Mouse (Mus musculus) hindbrain, embryonic 10.5 days (tissue): ENCODE data around the gene Vmn2r44. TPM values are rescaled to one million over a fixed set of nuclear protein-coding genes. Genes with fewer than 3 reads are reported as not detected.
"Not testable (repeated sequence)": the region's sequence is repeated elsewhere in the genome, so short reads cannot be mapped to it uniquely, and the experiment has no call there.

Experiments used
- DNase-seq: peaks from one replicate; pipeline ENCODE4 v3.0.0-alpha.2; 2017; ENCODE audit warnings: low spot score
- H3K27ac ChIP-seq: fragments of 300-500 bp; sonication (generic); 2 replicates; pipeline ENCODE4 v1.5.1; 2016; ENCODE audit warnings: mild to moderate bottlenecking, moderate library complexity
- H3K27me3 ChIP-seq: fragments of 300-500 bp; sonication (generic); 2 replicates; pipeline ENCODE4 v1.6.1; 2016; ENCODE audit warnings: mild to moderate bottlenecking; ENCODE audit not compliant: poor library complexity, insufficient read depth, severe bottlenecking
- H3K36me3 ChIP-seq: fragments of 300-500 bp; sonication (generic); 2 replicates; pipeline ENCODE4 v1.6.1; 2016; ENCODE audit warnings: mild to moderate bottlenecking, moderate library complexity
- H3K4me1 ChIP-seq: fragments of 300-500 bp; sonication (generic); replicated peaks from 2 replicates; pipeline ENCODE4 v1.6.1; 2016; ENCODE audit warnings: mild to moderate bottlenecking
- H3K4me3 ChIP-seq: fragments of 300-500 bp; sonication (generic); 2 replicates; pipeline ENCODE4 v1.5.1; 2016; ENCODE audit warnings: mild to moderate bottlenecking, moderate library complexity
- H3K9me3 ChIP-seq: fragments of 300-500 bp; sonication (generic); 2 replicates; pipeline ENCODE4 v1.6.1; 2016; ENCODE audit warnings: mild to moderate bottlenecking, moderate library complexity
- WGBS: fragments of 180-500 bp; shearing (Covaris S2); methylation state at CpG from one replicate; pipeline ENCODE4 v1.1.7; 2016; 5-methylcytosine and 5-hydroxymethylcytosine counted together
- polyA plus RNA-seq: library from polyadenylated mRNA; unstranded; fragments of >200 nt; fragmentation: Nextera tagmentation; extraction: Ambion mirVana; gene quantifications from 2 replicates; pipeline ENCODE4 v1.2.1, GENCODE M21; 2016

The Vmn2r44 gene
- not detected in 2 replicates for polyA plus RNA-seq

DNA sequence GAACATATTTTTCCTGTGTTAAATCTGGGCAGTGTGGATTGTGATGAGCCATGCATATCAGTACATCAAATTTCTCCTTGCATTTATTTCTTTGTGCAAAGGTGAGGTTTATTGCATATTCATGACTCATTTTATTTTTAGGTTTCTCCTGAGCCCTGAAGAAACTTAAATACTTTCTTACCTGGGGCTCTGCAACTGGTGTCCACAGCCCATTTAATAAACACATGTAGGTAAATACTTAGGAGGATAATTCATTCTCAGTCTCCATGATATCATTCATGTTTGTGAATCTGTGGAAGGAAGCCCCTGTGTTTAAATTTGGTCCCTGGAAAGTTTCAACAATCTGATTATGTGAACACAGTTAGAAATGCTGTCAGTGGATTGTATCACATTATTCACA is at the start of gene Vmn2r44:
Gene Vmn2r44, minus strand, starts transcription at position 101 of the 400 bp plus-strand sequence.
- H3K9me3 ChIP-seq, H3K27me3 ChIP-seq, H3K4me3 ChIP-seq, H3K27ac ChIP-seq, H3K4me1 ChIP-seq, DNase-seq, H3K36me3 ChIP-seq: not testable (repeated sequence)

DNA sequence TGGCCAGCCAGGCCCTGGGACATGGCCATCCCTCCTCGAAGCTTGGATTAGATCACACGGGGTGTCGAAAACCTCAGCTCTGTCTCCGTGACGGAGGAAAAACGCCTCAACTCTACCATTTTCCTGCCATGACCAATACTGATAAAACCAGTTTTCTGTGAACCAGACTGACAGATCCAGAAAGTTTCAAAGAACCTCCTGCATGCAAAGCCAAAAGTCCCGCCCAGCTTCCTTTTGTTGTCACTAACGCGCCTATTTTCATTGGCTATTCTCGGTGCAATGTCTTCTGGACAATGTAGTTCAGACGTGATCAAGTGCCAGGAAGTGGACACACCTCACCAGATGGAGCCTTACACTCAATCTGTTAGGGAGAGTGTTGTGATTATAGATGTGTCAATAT is 25.3 kb downstream of the Vmn2r44 start:
- not testable (repeated sequence) for H3K36me3 ChIP-seq, DNase-seq, H3K4me1 ChIP-seq, H3K9me3 ChIP-seq, H3K27me3 ChIP-seq, H3K27ac ChIP-seq, H3K4me3 ChIP-seq
- 90% methylated on average over 11 of the region's 11 CpGs for WGBS

Other genes starting within 250 kb of the Vmn2r44 start
- gene Vmn2r41, start 221.7 kb downstream of the Vmn2r44 start, polyA plus RNA-seq = not detected in 2 replicates
- not detected in 2 replicates for gene Vmn2r42, start 183.0 kb downstream of the Vmn2r44 start, polyA plus RNA-seq
- not detected in 2 replicates for gene Vmn2r43, start 122.7 kb downstream of the Vmn2r44 start, polyA plus RNA-seq
- gene Vmn2r45, start 105.7 kb upstream of the Vmn2r44 start, polyA plus RNA-seq = not detected in 2 replicates